Mouse (Mus musculus): ENCODE data around the gene Gm11549. TPM values are rescaled to one million over a fixed set of nuclear protein-coding genes. Genes with fewer than 3 reads are reported as not detected.

Gene Gm11549
- polyA plus RNA-seq, 1 experiment = 0.30 TPM

DNA sequence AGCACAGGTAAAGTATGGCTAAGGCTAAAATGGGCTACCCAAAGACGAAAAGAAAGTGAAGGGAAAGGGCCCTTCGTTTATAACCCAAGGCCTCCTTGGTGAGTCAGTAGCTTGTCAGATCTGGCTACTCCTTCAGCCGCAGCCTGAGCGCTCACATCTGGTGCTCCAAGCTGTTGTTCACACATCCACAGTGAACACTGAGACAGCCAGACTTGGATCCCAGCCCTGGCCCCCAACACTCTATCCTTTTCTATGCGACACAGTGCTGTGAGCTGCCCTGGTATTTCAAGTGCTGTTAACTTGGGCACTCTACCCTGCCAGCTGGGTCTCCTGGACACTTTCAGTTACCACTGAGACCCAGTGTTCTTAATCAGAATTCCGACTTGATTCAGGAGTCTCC lies 8.7 kb upstream of the Gm11549 start:
- H3K27me3 ChIP-seq (ENCODE audit: control insufficient read depth, insufficient read depth, low read length) = no peaks in the 10 kb centered on the region; the same call in 1 of the 2 replicates
- WGBS = 98% methylated on average over 6 of the region's 6 CpGs
- no peak overlapping the region for H3K4me3 ChIP-seq (ENCODE audit: control insufficient read depth, insufficient read depth, low read length)
- H3K36me3 ChIP-seq (ENCODE audit: control insufficient read depth, insufficient read depth, low read length) = no peaks in the 10 kb centered on the region
- no peaks in the 10 kb centered on the region for H3K4me1 ChIP-seq (replicated peaks; ENCODE audit: control insufficient read depth, insufficient read depth, low read length)
- TF ChIP-seq CTCF (IDR thresholded peaks at IDR 0.05; ENCODE audit: borderline replicate concordance, control insufficient read depth, extremely low read depth, insufficient read depth, low read length, poor library complexity) (no peak), POLR2A (IDR thresholded peaks at IDR 0.05; ENCODE audit: control insufficient read depth, extremely low read depth, insufficient read depth, low read length, poor library complexity) (no peak)
- DNase-seq = no peak
- H3K27ac ChIP-seq (ENCODE audit: control insufficient read depth, insufficient read depth, low read length) = no peak overlapping the region

DNA sequence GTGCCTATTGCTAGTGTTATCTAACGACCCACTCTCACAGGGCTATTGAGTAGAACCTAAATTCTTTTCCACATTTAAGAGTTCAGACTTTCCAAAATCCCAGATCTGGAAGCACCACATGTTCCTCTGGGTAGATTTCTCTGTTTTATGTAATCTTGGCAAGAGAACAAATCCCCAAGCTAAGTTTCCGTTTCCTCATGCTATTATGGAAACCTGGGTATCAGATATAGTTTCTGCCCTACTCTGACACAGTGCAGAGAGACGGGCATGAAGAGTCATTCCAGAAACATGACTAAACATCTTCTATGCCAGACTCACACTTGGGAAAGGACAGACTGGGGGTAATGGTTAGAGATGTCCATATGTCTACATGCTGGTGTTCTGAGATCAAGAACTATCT lies 2.9 kb upstream of the Gm11549 start:
- Histone ChIP-seq H3K4me1 (replicated peaks; ENCODE audit: control insufficient read depth, insufficient read depth, low read length) (no peaks in the 10 kb centered on the region), H3K36me3 (ENCODE audit: control insufficient read depth, insufficient read depth, low read length) (no peaks in the 10 kb centered on the region), H3K4me3 (ENCODE audit: control insufficient read depth, insufficient read depth, low read length) (no peak overlapping the region), H3K27ac (ENCODE audit: control insufficient read depth, insufficient read depth, low read length) (no peak overlapping the region), H3K27me3 (ENCODE audit: control insufficient read depth, insufficient read depth, low read length) (peaks cover 5% of the 10 kb centered on the region; the same call in 1 of the 2 replicates)
- 84% methylated on average over 3 of the region's 3 CpGs for WGBS
- DNase-seq = no peak
- TF ChIP-seq CTCF (IDR thresholded peaks at IDR 0.05; ENCODE audit: borderline replicate concordance, control insufficient read depth, extremely low read depth, insufficient read depth, low read length, poor library complexity) (no peak), POLR2A (IDR thresholded peaks at IDR 0.05; ENCODE audit: control insufficient read depth, extremely low read depth, insufficient read depth, low read length, poor library complexity) (no peak)

GRCm38 (mm10) chr3:36522137-36522536 lies 524 bp upstream of the Gm11549 start:
- 39% methylated on average over 4 of the region's 4 CpGs for WGBS
- no peak overlapping the region for H3K4me3 ChIP-seq (ENCODE audit: control insufficient read depth, insufficient read depth, low read length)
- no peaks in the 10 kb centered on the region for H3K4me1 ChIP-seq (replicated peaks; ENCODE audit: control insufficient read depth, insufficient read depth, low read length)

GRCm38 (mm10) chr3:36516196-36516595 lies 5.4 kb downstream of the Gm11549 start:
- no peak for TF ChIP-seq POLR2A (IDR thresholded peaks at IDR 0.05; ENCODE audit: control insufficient read depth, extremely low read depth, insufficient read depth, low read length, poor library complexity)
- no peak for DNase-seq
- 94% methylated on average over 9 of the region's 9 CpGs for WGBS

More at GRCm38 (mm10) chr3:36522137-36522536, 524 bp upstream of the Gm11549 start:
- H3K36me3 ChIP-seq (ENCODE audit: control insufficient read depth, insufficient read depth, low read length) = no peaks in the 10 kb centered on the region
- H3K27me3 ChIP-seq (ENCODE audit: control insufficient read depth, insufficient read depth, low read length) = peaks cover 5% of the 10 kb centered on the region; the same call in 1 of the 2 replicates
- no peak for TF ChIP-seq POLR2A (IDR thresholded peaks at IDR 0.05; ENCODE audit: control insufficient read depth, extremely low read depth, insufficient read depth, low read length, poor library complexity)
- no peak for TF ChIP-seq CTCF (IDR thresholded peaks at IDR 0.05; ENCODE audit: borderline replicate concordance, control insufficient read depth, extremely low read depth, insufficient read depth, low read length, poor library complexity)
- no peak overlapping the region for H3K27ac ChIP-seq (ENCODE audit: control insufficient read depth, insufficient read depth, low read length)
- DNase-seq = no peak

GRCm38 (mm10) chr3:36511491-36511890 lies 10.1 kb downstream of the Gm11549 start:
- TF ChIP-seq POLR2A (IDR thresholded peaks at IDR 0.05; ENCODE audit: control insufficient read depth, extremely low read depth, insufficient read depth, low read length, poor library complexity) (no peak), CTCF (IDR thresholded peaks at IDR 0.05; ENCODE audit: borderline replicate concordance, control insufficient read depth, extremely low read depth, insufficient read depth, low read length, poor library complexity) (no peak)
- no peaks in the 10 kb centered on the region for H3K4me1 ChIP-seq (replicated peaks; ENCODE audit: control insufficient read depth, insufficient read depth, low read length)
- H3K27me3 ChIP-seq (ENCODE audit: control insufficient read depth, insufficient read depth, low read length) = no peaks in the 10 kb centered on the region
- no peaks in the 10 kb centered on the region for H3K36me3 ChIP-seq (ENCODE audit: control insufficient read depth, insufficient read depth, low read length)
- DNase-seq = no peak
- no peak overlapping the region for H3K27ac ChIP-seq (ENCODE audit: control insufficient read depth, insufficient read depth, low read length)
- no peak overlapping the region for H3K4me3 ChIP-seq (ENCODE audit: control insufficient read depth, insufficient read depth, low read length)
- WGBS = 94% methylated on average over 6 of the region's 6 CpGs

More at GRCm38 (mm10) chr3:36516196-36516595, 5.4 kb downstream of the Gm11549 start:
- Histone ChIP-seq H3K27me3 (ENCODE audit: control insufficient read depth, insufficient read depth, low read length) (0 out of 2 replicates have a peak, but pooled peaks cover 5% of the 10 kb centered on the region), H3K4me1 (replicated peaks; ENCODE audit: control insufficient read depth, insufficient read depth, low read length) (no peaks in the 10 kb centered on the region), H3K4me3 (ENCODE audit: control insufficient read depth, insufficient read depth, low read length) (no peak overlapping the region), H3K36me3 (ENCODE audit: control insufficient read depth, insufficient read depth, low read length) (no peaks in the 10 kb centered on the region), H3K27ac (ENCODE audit: control insufficient read depth, insufficient read depth, low read length) (no peak overlapping the region)

DNA sequence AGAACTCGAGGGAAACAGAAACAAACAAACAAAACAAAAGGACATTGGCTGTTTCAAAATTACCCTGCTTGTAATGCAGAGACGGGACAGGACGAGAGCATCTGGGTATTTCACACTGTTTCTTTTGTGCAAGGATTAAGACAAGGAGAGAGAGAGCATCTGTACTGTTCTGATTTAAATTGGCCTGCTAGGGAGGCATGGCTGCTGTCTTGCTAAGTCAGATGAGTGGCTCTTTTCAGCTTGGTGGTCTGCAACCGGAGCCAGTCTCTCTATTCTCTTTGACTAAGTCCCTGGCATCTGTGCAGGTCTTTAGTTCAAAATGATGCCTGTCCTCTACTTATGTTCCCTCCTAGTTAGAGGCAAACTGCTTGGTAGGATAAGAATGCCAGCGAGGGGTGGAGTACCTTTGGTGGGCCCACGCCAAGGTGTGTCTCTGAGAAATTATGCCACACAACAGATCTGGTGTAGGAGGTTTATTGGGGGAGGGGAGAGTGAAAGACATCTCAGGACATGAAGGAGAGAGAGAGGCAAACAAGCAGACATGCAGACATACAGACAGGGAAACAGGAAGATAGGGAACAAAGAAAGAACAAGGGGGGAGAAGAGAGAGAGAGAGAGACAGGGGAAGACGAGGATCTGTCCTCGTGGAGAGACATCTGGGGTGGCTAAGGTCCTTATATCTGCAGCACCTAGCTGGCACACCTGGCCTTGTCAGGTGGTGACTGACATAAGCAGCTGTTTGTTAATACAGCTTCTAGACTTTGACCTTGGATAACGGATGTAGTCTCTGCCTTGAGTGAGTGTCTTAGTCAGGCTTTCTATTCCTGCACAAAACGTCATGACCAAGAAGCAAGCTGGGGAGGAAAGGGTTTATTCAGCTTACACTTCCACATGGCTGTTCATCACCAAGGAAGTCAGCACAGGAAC lies 15.5 kb downstream of the Gm11549 start:
- H3K27ac ChIP-seq (ENCODE audit: control insufficient read depth, insufficient read depth, low read length) = no peak overlapping the region
- TF ChIP-seq POLR2A (IDR thresholded peaks at IDR 0.05; ENCODE audit: control insufficient read depth, extremely low read depth, insufficient read depth, low read length, poor library complexity) = no peak
- TF ChIP-seq CTCF (IDR thresholded peaks at IDR 0.05; ENCODE audit: borderline replicate concordance, control insufficient read depth, extremely low read depth, insufficient read depth, low read length, poor library complexity) = no peak
- no peak for DNase-seq
- 83% methylated on average over 10 of the region's 10 CpGs for WGBS
- H3K27me3 ChIP-seq (ENCODE audit: control insufficient read depth, insufficient read depth, low read length) = no peaks in the 10 kb centered on the region
- H3K36me3 ChIP-seq (ENCODE audit: control insufficient read depth, insufficient read depth, low read length) = no peaks in the 10 kb centered on the region
- H3K4me1 ChIP-seq (replicated peaks; ENCODE audit: control insufficient read depth, insufficient read depth, low read length) = no peaks in the 10 kb centered on the region
- no peak overlapping the region for H3K4me3 ChIP-seq (ENCODE audit: control insufficient read depth, insufficient read depth, low read length)

Data from thymus, adult 2 months (tissue).